Mouse (Mus musculus): ENCODE measurements at regions not wholly inside any gene's neighbourhood (a gene's known extent, or its start where the extent isn't known, plus 50 kb on each side); places are given as distances from the start of the nearest gene placed in this dataset.

DNA sequence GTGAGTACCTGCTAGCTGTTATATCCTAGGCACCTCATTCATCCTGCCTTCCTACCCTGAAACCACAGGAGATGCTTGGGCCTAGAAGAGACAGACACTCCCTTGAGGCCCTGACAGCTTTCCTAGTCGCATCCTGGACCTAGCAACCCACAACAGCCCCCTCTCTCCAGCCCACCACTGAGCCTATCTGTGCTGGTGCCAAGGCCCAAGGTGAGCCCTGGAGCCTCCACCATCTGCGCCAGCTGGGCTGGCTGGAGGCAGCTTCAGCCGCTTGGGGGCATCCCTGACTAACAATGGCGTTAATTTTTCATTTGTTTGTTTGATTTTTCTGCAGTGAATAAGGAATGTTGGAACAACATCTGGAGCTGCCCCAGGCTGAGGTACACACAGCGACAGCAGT lies 118.1 kb upstream of the Csf3r start:
- H3K9me3 ChIP-seq, result no peaks in the 10 kb centered on the region
- no peaks in the 10 kb centered on the region for H3K36me3 ChIP-seq (replicated peaks; ENCODE audit: low read length)
- TF ChIP-seq FLI1 (IDR thresholded peaks at IDR 0.05; ENCODE audit: low read length) (no peak), GATA1 (IDR thresholded peaks at IDR 0.05; ENCODE audit: borderline replicate concordance, low read length) (no peak)

DNA sequence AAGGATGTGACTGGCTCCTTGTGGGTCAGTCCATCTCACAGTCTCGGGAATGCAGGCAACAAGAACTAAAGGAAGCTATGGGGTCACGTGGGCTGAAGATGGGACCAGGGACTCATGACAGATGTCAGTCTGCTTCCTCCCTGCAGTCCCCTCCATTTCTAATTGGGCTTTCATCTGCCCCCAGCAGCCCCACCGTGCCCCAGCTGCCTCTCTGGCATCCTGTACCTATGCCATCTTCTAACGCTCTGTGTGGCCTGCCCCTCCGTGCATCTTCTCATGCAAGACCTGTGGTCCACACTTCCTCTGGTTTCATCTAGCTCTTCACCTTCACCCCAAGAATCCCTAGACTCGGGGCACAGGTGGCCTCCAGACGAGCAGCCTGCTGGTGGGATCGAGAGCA lies 115.4 kb upstream of the Csf3r start:
- TF ChIP-seq FLI1 (IDR thresholded peaks at IDR 0.05; ENCODE audit: low read length), result no peak
- TF ChIP-seq GATA1 (IDR thresholded peaks at IDR 0.05; ENCODE audit: borderline replicate concordance, low read length), result no peak
- Histone ChIP-seq H3K4me3 (replicated peaks) (no peak overlapping the region), H3K27me3 (replicated peaks) (peaks cover 53% of the 10 kb centered on the region), H3K9me3 (no peaks in the 10 kb centered on the region), H3K4me1 (peaks cover 8% of the 10 kb centered on the region; the same call in 1 of the 2 replicates), H3K36me3 (replicated peaks; ENCODE audit: low read length) (no peaks in the 10 kb centered on the region)

More for the DNA sequence above, 118.1 kb upstream of the Csf3r start:
- H3K4me1 ChIP-seq, result peaks cover 4% of the 10 kb centered on the region
- peaks cover 44% of the 10 kb centered on the region for H3K27me3 ChIP-seq (replicated peaks)
- H3K4me3 ChIP-seq (replicated peaks), result no peak overlapping the region

DNA sequence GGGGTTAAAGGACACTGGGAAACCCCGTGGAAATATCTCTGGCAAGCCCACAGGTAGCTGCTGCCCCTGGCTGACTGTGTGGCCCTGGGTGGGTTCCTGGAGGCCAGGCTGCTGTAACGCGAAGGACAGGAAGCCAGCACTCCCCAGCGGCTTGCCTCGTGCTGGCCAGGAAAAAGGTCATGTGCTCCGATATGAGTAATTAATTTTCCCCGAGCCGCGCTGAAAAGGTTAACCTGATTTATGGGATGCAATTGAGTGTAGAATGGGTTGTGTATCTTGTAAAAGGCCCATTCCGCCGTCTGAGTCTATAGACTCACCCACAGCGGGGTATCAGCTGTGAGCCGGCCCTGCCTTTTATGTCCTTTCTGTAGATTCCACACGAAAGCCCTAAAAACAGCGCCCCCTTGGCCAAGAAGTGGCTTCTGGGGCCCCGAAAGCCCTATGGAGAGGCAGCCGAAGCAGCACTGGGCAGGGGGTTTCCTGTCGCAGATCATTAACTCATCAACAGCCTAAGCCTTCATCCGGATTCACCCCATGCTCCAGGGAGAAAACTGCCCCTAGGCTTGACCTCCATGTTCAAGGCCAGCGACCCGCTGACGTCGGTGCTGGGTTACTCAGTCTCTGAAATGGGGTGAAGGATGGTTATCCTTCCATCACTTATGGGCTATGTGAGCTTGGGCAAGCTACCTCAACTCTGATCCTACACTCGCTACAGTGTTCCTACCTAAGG lies 112.6 kb upstream of the Csf3r start:
- Histone ChIP-seq H3K27me3 (replicated peaks) (peaks cover 57% of the 10 kb centered on the region), H3K4me3 (replicated peaks) (no peak overlapping the region), H3K9me3 (no peaks in the 10 kb centered on the region), H3K4me1 (peaks cover 8% of the 10 kb centered on the region; the same call in 1 of the 2 replicates), H3K36me3 (replicated peaks; ENCODE audit: low read length) (no peaks in the 10 kb centered on the region)
- no peak for TF ChIP-seq FLI1 (IDR thresholded peaks at IDR 0.05; ENCODE audit: low read length)
- TF ChIP-seq GATA1 (IDR thresholded peaks at IDR 0.05; ENCODE audit: borderline replicate concordance, low read length), result no peak

DNA sequence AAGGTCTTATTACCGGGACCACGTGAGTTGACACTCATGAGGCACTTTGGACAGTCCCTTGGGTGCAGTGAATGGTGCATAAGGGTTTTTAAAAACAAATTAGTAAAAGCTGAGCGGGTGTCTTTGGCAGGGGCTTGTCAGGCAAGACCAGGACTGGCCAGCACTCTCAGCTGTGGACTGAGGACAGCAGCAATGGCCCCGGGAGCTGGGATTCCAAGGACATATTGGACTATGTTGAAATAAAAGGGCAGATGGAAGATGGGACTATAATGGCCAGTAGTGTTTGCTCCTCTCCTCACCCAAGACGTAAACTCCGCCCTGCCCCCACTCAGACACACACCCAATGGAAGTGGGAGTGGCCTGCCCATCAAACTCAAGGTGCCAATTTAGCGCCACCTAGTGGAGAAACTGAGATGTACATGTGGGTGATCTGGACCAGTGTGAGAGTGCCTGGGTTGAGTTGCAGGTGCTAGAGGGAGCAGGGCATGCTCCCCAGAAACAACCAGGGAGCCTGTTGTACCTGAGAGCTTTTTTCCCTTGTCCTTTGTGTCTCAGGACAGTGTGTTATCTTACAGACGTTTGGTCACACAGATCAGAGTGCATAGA lies 111.8 kb upstream of the Csf3r start:
- H3K9me3 ChIP-seq, result no peaks in the 10 kb centered on the region
- TF ChIP-seq FLI1 (IDR thresholded peaks at IDR 0.05; ENCODE audit: low read length) (no peak), GATA1 (IDR thresholded peaks at IDR 0.05; ENCODE audit: borderline replicate concordance, low read length) (no peak)
- H3K4me3 ChIP-seq (replicated peaks), result no peak overlapping the region
- peaks cover 8% of the 10 kb centered on the region; the same call in 1 of the 2 replicates for H3K4me1 ChIP-seq
- no peaks in the 10 kb centered on the region for H3K36me3 ChIP-seq (replicated peaks; ENCODE audit: low read length)
- H3K27me3 ChIP-seq (replicated peaks), result peaks cover 57% of the 10 kb centered on the region

DNA sequence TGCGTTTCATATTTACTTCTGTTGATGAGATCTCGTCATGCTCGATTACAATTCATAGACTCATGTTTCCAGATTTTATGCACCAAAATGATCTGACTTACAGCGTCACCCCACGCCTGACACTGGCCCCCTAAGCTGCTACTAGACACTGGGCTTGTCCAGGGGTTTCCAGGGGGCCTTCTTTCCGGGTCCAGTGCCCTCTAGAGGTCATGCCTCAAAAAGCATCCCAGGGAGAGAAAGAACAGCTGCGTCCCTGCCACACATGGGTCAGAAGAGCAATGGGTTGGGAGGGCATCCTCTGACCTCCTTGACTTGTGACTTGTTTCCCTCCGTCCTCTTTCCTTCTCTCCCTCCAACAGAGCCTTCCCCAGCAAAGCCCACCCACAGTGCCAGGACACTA lies 109.2 kb upstream of the Csf3r start:
- no peaks in the 10 kb centered on the region for H3K36me3 ChIP-seq (replicated peaks; ENCODE audit: low read length)
- peaks cover 47% of the 10 kb centered on the region for H3K27me3 ChIP-seq (replicated peaks)
- no peak for TF ChIP-seq GATA1 (IDR thresholded peaks at IDR 0.05; ENCODE audit: borderline replicate concordance, low read length)
- no peak for TF ChIP-seq FLI1 (IDR thresholded peaks at IDR 0.05; ENCODE audit: low read length)
- peaks cover 8% of the 10 kb centered on the region; the same call in 1 of the 2 replicates for H3K4me1 ChIP-seq
- no peak overlapping the region for H3K4me3 ChIP-seq (replicated peaks)
- no peaks in the 10 kb centered on the region for H3K9me3 ChIP-seq

DNA sequence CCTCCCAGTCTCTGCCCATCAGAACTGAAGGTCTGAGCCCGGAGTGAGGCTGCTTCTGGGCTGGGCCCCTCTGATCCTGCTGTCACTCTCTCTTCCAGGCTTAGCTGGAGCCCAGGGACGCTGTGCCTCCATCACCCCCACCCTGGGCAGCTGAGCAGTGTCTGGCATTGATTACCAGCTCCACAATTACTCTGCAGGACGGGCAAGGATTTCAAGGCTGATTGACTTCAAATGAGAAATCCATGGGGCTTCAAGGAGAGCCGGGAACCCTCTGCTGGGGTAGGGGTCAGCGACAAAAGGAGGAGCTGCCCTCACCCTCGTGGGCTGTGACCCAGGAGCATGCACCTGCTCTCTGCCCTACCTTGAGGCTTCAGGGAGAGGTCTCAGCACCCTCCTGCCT lies 107.1 kb upstream of the Csf3r start:
- Histone ChIP-seq H3K36me3 (replicated peaks; ENCODE audit: low read length) (no peaks in the 10 kb centered on the region), H3K27me3 (replicated peaks) (peaks cover 50% of the 10 kb centered on the region), H3K4me3 (replicated peaks) (no peak overlapping the region), H3K4me1 (no peaks in the 10 kb centered on the region; the same call in 1 of the 2 replicates), H3K9me3 (no peaks in the 10 kb centered on the region)
- TF ChIP-seq FLI1 (IDR thresholded peaks at IDR 0.05; ENCODE audit: low read length), result no peak
- TF ChIP-seq GATA1 (IDR thresholded peaks at IDR 0.05; ENCODE audit: borderline replicate concordance, low read length), result no peak

DNA sequence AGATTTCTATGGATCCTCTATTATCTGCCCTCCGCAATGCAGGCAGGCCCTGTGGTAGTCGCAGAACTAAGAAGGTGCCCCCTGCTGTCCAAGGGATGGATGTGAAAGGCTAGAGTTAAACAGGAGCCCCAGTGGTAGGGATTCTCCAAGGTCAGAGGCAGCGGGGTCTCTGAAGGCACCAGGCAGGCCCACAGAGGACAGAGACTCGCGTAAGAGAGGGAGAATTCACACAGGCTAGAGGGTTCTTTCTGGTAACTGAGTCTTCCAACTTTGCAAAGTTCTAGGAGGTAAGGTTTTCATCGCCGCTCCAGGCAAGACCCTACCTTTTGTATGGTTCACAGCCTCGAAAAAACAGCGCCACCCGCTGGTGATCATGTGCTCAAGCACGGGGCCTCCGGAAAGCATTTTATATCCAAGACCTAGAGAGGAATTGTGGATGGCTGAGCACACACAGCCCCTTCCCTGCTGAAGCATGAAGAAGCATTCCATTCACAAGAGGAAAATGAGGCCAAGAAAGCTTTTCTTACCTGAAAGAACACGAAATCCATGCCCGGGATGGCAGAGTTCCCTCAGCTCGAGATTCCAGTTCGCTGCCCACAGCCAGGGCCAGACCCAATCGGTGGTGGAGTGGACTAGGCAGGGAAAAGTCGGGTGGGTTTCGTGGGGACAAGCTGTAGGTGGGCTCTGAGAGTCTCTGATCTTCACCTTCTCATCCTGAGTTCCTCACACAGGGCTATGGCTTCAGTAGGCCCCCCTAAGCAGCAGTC lies 102.6 kb upstream of the Csf3r start:
- Histone ChIP-seq H3K9me3 (no peaks in the 10 kb centered on the region), H3K4me1 (no peaks in the 10 kb centered on the region; the same call in 1 of the 2 replicates), H3K27me3 (replicated peaks) (peaks cover 52% of the 10 kb centered on the region), H3K36me3 (replicated peaks; ENCODE audit: low read length) (no peaks in the 10 kb centered on the region), H3K4me3 (replicated peaks) (no peak overlapping the region)
- no peak for TF ChIP-seq GATA1 (IDR thresholded peaks at IDR 0.05; ENCODE audit: borderline replicate concordance, low read length)
- no peak for TF ChIP-seq FLI1 (IDR thresholded peaks at IDR 0.05; ENCODE audit: low read length)

DNA sequence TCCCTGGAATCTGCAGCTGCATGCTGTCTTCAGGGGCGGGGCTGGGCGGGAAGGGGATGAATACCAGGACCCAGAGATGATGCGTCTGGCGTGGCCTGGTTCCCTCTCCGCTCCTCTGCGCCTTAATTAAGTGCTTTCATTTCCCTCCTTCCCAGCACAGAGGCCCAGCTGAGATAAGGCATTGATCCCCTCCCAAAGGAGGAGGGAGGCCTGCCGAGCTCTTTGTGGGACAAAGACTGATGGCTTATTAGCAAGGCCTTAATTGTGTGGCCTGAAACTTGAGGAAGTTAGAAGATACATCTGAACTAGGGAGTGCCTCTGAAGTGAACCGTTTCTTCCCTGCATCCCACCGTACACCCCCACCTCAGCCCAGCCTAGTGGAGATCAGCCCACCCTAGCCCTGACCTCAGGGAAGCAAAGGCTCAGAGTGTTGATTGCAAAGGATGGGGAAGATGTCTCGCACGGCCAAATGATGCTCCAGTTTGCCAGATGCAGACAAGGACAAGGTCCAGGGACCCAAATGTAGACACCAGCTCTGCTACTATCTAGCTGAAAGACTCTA lies 102.0 kb upstream of the Csf3r start:
- no peaks in the 10 kb centered on the region for H3K36me3 ChIP-seq (replicated peaks; ENCODE audit: low read length)

DNA sequence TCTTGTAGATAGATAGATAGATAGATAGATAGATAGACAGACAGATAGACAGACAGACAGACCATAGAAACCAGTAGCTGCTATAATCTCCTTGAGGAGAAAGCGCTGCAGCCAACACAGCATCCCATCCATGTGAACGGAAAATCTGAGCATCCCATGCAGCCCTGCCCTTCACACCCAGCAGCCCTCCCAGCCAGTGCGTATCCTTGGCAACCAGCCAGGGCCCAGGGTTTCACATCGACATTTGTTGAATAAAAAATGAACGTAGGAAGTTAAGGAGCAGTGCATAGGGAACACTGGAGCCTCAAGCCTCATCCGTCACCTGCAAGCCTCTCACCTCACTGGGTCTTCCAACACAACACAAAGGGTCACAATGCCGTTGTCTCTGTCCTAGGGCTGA lies 101.1 kb upstream of the Csf3r start:
- no peak for TF ChIP-seq FLI1 (IDR thresholded peaks at IDR 0.05; ENCODE audit: low read length)
- no peaks in the 10 kb centered on the region for H3K9me3 ChIP-seq
- no peaks in the 10 kb centered on the region for H3K36me3 ChIP-seq (replicated peaks; ENCODE audit: low read length)
- peaks cover 61% of the 10 kb centered on the region for H3K27me3 ChIP-seq (replicated peaks)
- no peak overlapping the region for H3K4me3 ChIP-seq (replicated peaks)
- H3K4me1 ChIP-seq, result no peaks in the 10 kb centered on the region; the same call in 1 of the 2 replicates

More for the DNA sequence above, 102.0 kb upstream of the Csf3r start:
- H3K4me3 ChIP-seq (replicated peaks), result no peak overlapping the region
- TF ChIP-seq GATA1 (IDR thresholded peaks at IDR 0.05; ENCODE audit: borderline replicate concordance, low read length) (no peak), FLI1 (IDR thresholded peaks at IDR 0.05; ENCODE audit: low read length) (no peak)
- no peaks in the 10 kb centered on the region for H3K9me3 ChIP-seq
- H3K27me3 ChIP-seq (replicated peaks), result peaks cover 53% of the 10 kb centered on the region
- no peaks in the 10 kb centered on the region; the same call in 1 of the 2 replicates for H3K4me1 ChIP-seq

Measured in megakaryocyte, embryonic 14.5 days (primary cell).